Mouse (Mus musculus): ENCODE results near the gene Spcs2. TPM values are rescaled to one million over a fixed set of nuclear protein-coding genes. Genes with fewer than 3 reads are reported as not detected.

The Spcs2 gene
- total and polyA plus RNA-seq, 3 experiments: 203 to 272 (median 232) TPM

GRCm38 (mm10) chr7:99907463-99907862, 44.2 kb upstream of the Spcs2 start:
- Histone ChIP-seq H3K9ac (ENCODE audit: insufficient read depth, low read depth) (no peak overlapping the region), H3K9me3 (replicated peaks; ENCODE audit: low read length) (peaks cover 2% of the 10 kb centered on the region), H3K27ac (ENCODE audit: insufficient read depth, low read depth) (no peak overlapping the region), H3K27me3 (replicated peaks) (no peaks in the 10 kb centered on the region), H3K4me3 (replicated peaks in 1 of 3; ENCODE audit: low read depth in 2 of 3, low read length in 2 of 3, poor library complexity in 1 of 3) (no peak overlapping the region), H3K4me1 (ENCODE audit: control insufficient read depth in 1 of 2, insufficient read depth in 2 of 2) (peaks cover 0 to 10% of the 10 kb centered on the region in 2 experiments; a peak in 2 of 4 replicates), H3K79me2 (replicated peaks; ENCODE audit: control insufficient read depth, extremely low read depth, insufficient read depth, poor library complexity, severe bottlenecking) (no peaks in the 10 kb centered on the region), H3K36me3 (replicated peaks in 1 of 2; ENCODE audit: control insufficient read depth in 1 of 2, insufficient read depth in 1 of 2, low read length in 1 of 2) (no peaks in the 10 kb centered on the region), H3K4me2 (ENCODE audit: insufficient read depth, low read depth, poor library complexity, severe bottlenecking) (no peak overlapping the region)
- in situ Hi-C loops (cut with MboI; ENCODE audit: low pct_ligation_motif_present, low pct_unique_long_range_greater_than_20kb, low sequenced_read_pairs) (no loop called here), dilution Hi-C loops (cut with MboI; ENCODE audit: extremely low pct_ligation_motif_present, extremely low pct_unique_long_range_greater_than_20kb, low sequenced_read_pairs) (no loop called here)
- no peak for DNase-seq (ENCODE audit: extremely low read depth)
- no peak for TF ChIP-seq HCFC1 (IDR thresholded peaks at IDR 0.05; ENCODE audit: low read depth, low read length)
- no peak for TF ChIP-seq CHD2 (IDR thresholded peaks at IDR 0.05; ENCODE audit: low read length)

GRCm38 (mm10) chr7:99906346-99906745, 43.1 kb upstream of the Spcs2 start:
- DNase-seq (ENCODE audit: extremely low read depth): no peak
- H3K9me3 ChIP-seq (replicated peaks; ENCODE audit: low read length): peaks cover 2% of the 10 kb centered on the region
- H3K9ac ChIP-seq (ENCODE audit: insufficient read depth, low read depth): no peak overlapping the region
- no peak overlapping the region for H3K4me3 ChIP-seq (replicated peaks in 1 of 3; ENCODE audit: low read depth in 2 of 3, low read length in 2 of 3, poor library complexity in 1 of 3)
- TF ChIP-seq E2F4 (IDR thresholded peaks at IDR 0.05; ENCODE audit: insufficient replicate concordance, low read depth, low read length) (no peak), IRF4 (IDR thresholded peaks at IDR 0.05; ENCODE audit: low read depth, low read length) (no peak), SMC3 (IDR thresholded peaks at IDR 0.05; ENCODE audit: low read depth, low read length) (no peak), TBP (conservative IDR thresholded peaks at IDR 0.05; ENCODE audit: low read depth, low read length) (no peak), ZMIZ1 (IDR thresholded peaks at IDR 0.05; ENCODE audit: low read depth, low read length) (no peak), USF1 (IDR thresholded peaks at IDR 0.05; ENCODE audit: low read depth, low read length) (no peak), MXI1 (IDR thresholded peaks at IDR 0.05; ENCODE audit: low read depth, low read length) (no peak), ZC3H11A (IDR thresholded peaks at IDR 0.05; ENCODE audit: low read depth, low read length) (no peak), HCFC1 (IDR thresholded peaks at IDR 0.05; ENCODE audit: low read depth, low read length) (no peak), JUND (conservative IDR thresholded peaks at IDR 0.05; ENCODE audit: low read depth, low read length) (no peak), ZKSCAN1 (IDR thresholded peaks at IDR 0.05; ENCODE audit: borderline replicate concordance, low read depth, low read length) (no peak), CHD2 (IDR thresholded peaks at IDR 0.05; ENCODE audit: low read length) (no peak), POLR2A (IDR thresholded peaks at IDR 0.05; ENCODE audit: low read depth, low read length) (no peak), BHLHE40 (IDR thresholded peaks at IDR 0.05; ENCODE audit: low read depth, low read length) (no peak)
- H3K4me2 ChIP-seq (ENCODE audit: insufficient read depth, low read depth, poor library complexity, severe bottlenecking): no peak overlapping the region
- H3K27ac ChIP-seq (ENCODE audit: insufficient read depth, low read depth): no peak overlapping the region
- H3K27me3 ChIP-seq (replicated peaks): no peaks in the 10 kb centered on the region
- in situ Hi-C loops (cut with MboI; ENCODE audit: low pct_ligation_motif_present, low pct_unique_long_range_greater_than_20kb, low sequenced_read_pairs): no loop called here
- dilution Hi-C loops (cut with MboI; ENCODE audit: extremely low pct_ligation_motif_present, extremely low pct_unique_long_range_greater_than_20kb, low sequenced_read_pairs): no loop called here
- H3K79me2 ChIP-seq (replicated peaks; ENCODE audit: control insufficient read depth, extremely low read depth, insufficient read depth, poor library complexity, severe bottlenecking): no peaks in the 10 kb centered on the region
- H3K36me3 ChIP-seq (replicated peaks in 1 of 2; ENCODE audit: control insufficient read depth in 1 of 2, insufficient read depth in 1 of 2, low read length in 1 of 2): no peaks in the 10 kb centered on the region
- peaks cover 0 to 10% of the 10 kb centered on the region in 2 experiments; a peak in 2 of 4 replicates for H3K4me1 ChIP-seq (ENCODE audit: control insufficient read depth in 1 of 2, insufficient read depth in 2 of 2)
